Mouse (Mus musculus) regulatory T cell (primary cell): ENCODE measurements around the gene Cntrob.

Source experiments
- in situ Hi-C: fragments of 300-600 bp; cut with MboI, MseI; formaldehyde crosslinking; loops from one replicate; pipeline ENCODE4 v1.15.1; 2025; ENCODE audit warnings: high pct_unique_total_duplicates

Cntrob gene

GRCm38 (mm10) chr11:69302817-69303216 is 20.8 kb downstream of the Cntrob start:
- in situ Hi-C loops, result no loop called here

GRCm38 (mm10) chr11:69298231-69298630 is 25.3 kb downstream of the Cntrob start:
- in situ Hi-C loops, result no loop called here

- in situ Hi-C loops, result no loop called here
These were observed 25.8 kb downstream of the Cntrob start for GRCm38 (mm10) chr11:69297799-69298198.

- in situ Hi-C loops, result no loop called here
These were observed 28.3 kb downstream of the Cntrob start for GRCm38 (mm10) chr11:69295286-69295685.

- in situ Hi-C loops, result no loop called here
These were observed 32.5 kb downstream of the Cntrob start for GRCm38 (mm10) chr11:69291111-69291510.

GRCm38 (mm10) chr11:69277267-69277666 is 46.3 kb downstream of the Cntrob start:
- in situ Hi-C loops, result no loop called here

- in situ Hi-C loops, result no loop called here
These were observed 47.5 kb downstream of the Cntrob start for GRCm38 (mm10) chr11:69276081-69276480.

GRCm38 (mm10) chr11:69275650-69276049 is 47.9 kb downstream of the Cntrob start:
- in situ Hi-C loops, result no loop called here

GRCm38 (mm10) chr11:69272122-69272740 is 51.3 kb downstream of the Cntrob start:
- in situ Hi-C loops, result no loop called here

- in situ Hi-C loops, result no loop called here
These were observed 54.0 kb downstream of the Cntrob start for GRCm38 (mm10) chr11:69269575-69269974.

- in situ Hi-C loops, result no loop called here
These were observed 55.5 kb downstream of the Cntrob start for GRCm38 (mm10) chr11:69268100-69268499.

- in situ Hi-C loops, result no loop called here
These were observed 56.2 kb downstream of the Cntrob start for GRCm38 (mm10) chr11:69267341-69267740.

GRCm38 (mm10) chr11:69266253-69266652 is 57.3 kb downstream of the Cntrob start:
- in situ Hi-C loops, result no loop called here

- in situ Hi-C loops, result no loop called here
These were observed 58.2 kb downstream of the Cntrob start for GRCm38 (mm10) chr11:69265410-69265809.

- in situ Hi-C loops, result no loop called here
These were observed 59.3 kb downstream of the Cntrob start for GRCm38 (mm10) chr11:69264276-69264675.

- in situ Hi-C loops, result no loop called here
These were observed 63.5 kb downstream of the Cntrob start for GRCm38 (mm10) chr11:69260111-69260510.

- in situ Hi-C loops, result loop anchor here (5.0 kb wide), 2 partner anchors 124 to 254 kb away; no protein-coding TSS in a partner anchor
These were observed 65.3 kb downstream of the Cntrob start for GRCm38 (mm10) chr11:69258287-69258686.

GRCm38 (mm10) chr11:69257807-69258206 is 65.8 kb downstream of the Cntrob start:
- in situ Hi-C loops, result loop anchor here (5.0 kb wide), 2 partner anchors 124 to 254 kb away; no protein-coding TSS in a partner anchor

GRCm38 (mm10) chr11:69257072-69257471 is 66.5 kb downstream of the Cntrob start:
- in situ Hi-C loops, result loop anchor here (5.0 kb wide), 2 partner anchors 125 to 255 kb away; no protein-coding TSS in a partner anchor

- in situ Hi-C loops, result loop anchor here (5.0 kb wide), 2 partner anchors 127 to 257 kb away; no protein-coding TSS in a partner anchor
These were observed 68.8 kb downstream of the Cntrob start for GRCm38 (mm10) chr11:69254808-69255207.

- in situ Hi-C loops, result no loop called here
These were observed 70.4 kb downstream of the Cntrob start for GRCm38 (mm10) chr11:69253131-69253530.

GRCm38 (mm10) chr11:69251953-69252352 is 71.6 kb downstream of the Cntrob start:
- in situ Hi-C loops, result no loop called here

- in situ Hi-C loops, result no loop called here
These were observed 72.3 kb downstream of the Cntrob start for GRCm38 (mm10) chr11:69251135-69251842.
